7 mouse cellular contexts compared by ENCODE assay signal in genomic region chr1:168213595-168213994, GRCm38 (mm10).
DNase-seq lines count a peak whose midpoint lies in the region; ATAC-seq lines count a peak whose summit lies in the region.

No protein-coding gene starts in this region.

- no peak overlapping the region for H3K4me3 ChIP-seq in limb, embryonic 11.5 days (ENCODE audit: low read depth, low read length)
- H3K4me3 ChIP-seq in limb, embryonic 10.5 days: no peak overlapping the region
- no peak overlapping the region for H3K4me3 ChIP-seq in embryonic facial prominence, embryonic 12.5 days
- H3K4me3 ChIP-seq in neural tube, embryonic 13.5 days: no peak overlapping the region

- H3K27ac ChIP-seq in limb, embryonic 11.5 days (replicated peaks; ENCODE audit: low read depth, low read length): no peak overlapping the region
- no peak overlapping the region for H3K27ac ChIP-seq in limb, embryonic 10.5 days
- peak overlapping the region; percentile 37; the same call in 1 of the 2 replicates for H3K27ac ChIP-seq in embryonic facial prominence, embryonic 12.5 days
- H3K27ac ChIP-seq in neural tube, embryonic 13.5 days (replicated peaks): peak overlapping the region; percentile 55

- H3K9ac ChIP-seq in limb, embryonic 11.5 days (ENCODE audit: low read length): no peak overlapping the region
- H3K9ac ChIP-seq in embryonic facial prominence, embryonic 12.5 days: no peak overlapping the region
- H3K9ac ChIP-seq in neural tube, embryonic 13.5 days: peak overlapping the region; percentile 42

- peaks cover 3% of the 10 kb centered on the region; the same call in 1 of the 2 replicates for H3K36me3 ChIP-seq in limb, embryonic 11.5 days (ENCODE audit: control insufficient read depth, insufficient read depth, low read length)
- H3K36me3 ChIP-seq in limb, embryonic 10.5 days: peaks cover 17% of the 10 kb centered on the region
- peaks cover 10% of the 10 kb centered on the region for H3K36me3 ChIP-seq in embryonic facial prominence, embryonic 12.5 days
- H3K36me3 ChIP-seq in neural tube, embryonic 13.5 days: peaks cover 12% of the 10 kb centered on the region

- 27% methylated on average over 3 of the region's 3 CpGs for WGBS in limb, embryonic 11.5 days
- WGBS in limb, embryonic 10.5 days: 28% methylated on average over 3 of the region's 3 CpGs
- WGBS in embryonic facial prominence, embryonic 12.5 days: 13% methylated on average over 3 of the region's 3 CpGs
- WGBS in neural tube, embryonic 13.5 days: 13% methylated on average over 3 of the region's 3 CpGs

- H3K4me2 ChIP-seq in limb, embryonic 11.5 days (ENCODE audit: low read depth, severe bottlenecking): no peak overlapping the region
- no peak overlapping the region for H3K4me2 ChIP-seq in embryonic facial prominence, embryonic 12.5 days (replicated peaks)
- H3K4me2 ChIP-seq in neural tube, embryonic 13.5 days: peak overlapping the region; percentile 25; the same call in 1 of the 2 replicates

- H3K4me1 ChIP-seq in limb, embryonic 11.5 days (ENCODE audit: control insufficient read depth, insufficient read depth, low read length): peaks cover 12% of the 10 kb centered on the region
- peaks cover 44% of the 10 kb centered on the region for H3K4me1 ChIP-seq in limb, embryonic 10.5 days
- peaks cover 49% of the 10 kb centered on the region for H3K4me1 ChIP-seq in embryonic facial prominence, embryonic 12.5 days
- peaks cover 46% of the 10 kb centered on the region for H3K4me1 ChIP-seq in neural tube, embryonic 13.5 days (replicated peaks)

- no peaks in the 10 kb centered on the region for H3K9me3 ChIP-seq in limb, embryonic 11.5 days (ENCODE audit: control insufficient read depth, low read length)
- no peaks in the 10 kb centered on the region for H3K9me3 ChIP-seq in limb, embryonic 10.5 days (replicated peaks)
- no peaks in the 10 kb centered on the region for H3K9me3 ChIP-seq in embryonic facial prominence, embryonic 12.5 days
- H3K9me3 ChIP-seq in neural tube, embryonic 13.5 days: no peaks in the 10 kb centered on the region

- DNase-seq in limb, embryonic 11.5 days (ENCODE audit: low spot score): no peak
- DNase-seq in limb, embryonic 10.5 days (ENCODE audit: low spot score): no peak
- DNase-seq in gastrocnemius, postnatal 25 days: peak; percentile 44
- DNase-seq in adipocyte (ENCODE audit: low spot score): no peak
- DNase-seq in left cerebral cortex, adult 11 months (ENCODE audit: low spot score): no peak

- no peaks in the 10 kb centered on the region for H3K27me3 ChIP-seq in limb, embryonic 11.5 days (ENCODE audit: control insufficient read depth, insufficient read depth, low read length)
- H3K27me3 ChIP-seq in limb, embryonic 10.5 days (ENCODE audit: low read depth, poor library complexity, severe bottlenecking): no peaks in the 10 kb centered on the region
- H3K27me3 ChIP-seq in embryonic facial prominence, embryonic 12.5 days: no peaks in the 10 kb centered on the region
- H3K27me3 ChIP-seq in neural tube, embryonic 13.5 days: no peaks in the 10 kb centered on the region

- peak; percentile 38; the same call in 1 of the 2 replicates for ATAC-seq in limb, embryonic 11.5 days (ENCODE audit: insufficient number of reproducible peaks, low FRiP score, low TSS enrichment, low read depth)
- ATAC-seq in embryonic facial prominence, embryonic 12.5 days (ENCODE audit: insufficient number of reproducible peaks, insufficient read depth, low FRiP score, low TSS enrichment): no peak
- ATAC-seq in neural tube, embryonic 13.5 days (ENCODE audit: low read depth): peak; percentile 37; the same call in 1 of the 2 replicates

Comparison
In these comparisons a context has a peak if more than half of its experiments do, and no peak if none do; other contexts are left out.
1. H3K27ac ChIP-seq: peak in embryonic facial prominence, embryonic 12.5 days (single experiment) and neural tube, embryonic 13.5 days (single experiment); none in limb, embryonic 11.5 days (single experiment) and limb, embryonic 10.5 days (single experiment).